Mouse (Mus musculus) liver, embryonic 12.5 days (tissue): ENCODE data around the gene Pou6f1. TPM values are rescaled to one million over a fixed set of nuclear protein-coding genes. Genes with fewer than 3 reads are reported as not detected.

Experiments used
- ATAC-seq: fragments of 200-750 bp; cut with Nextera tagmentation; 2 replicates; pipeline ENCODE4 v1.8.0; 2017; ENCODE audit warnings: moderate number of reproducible peaks, mild to moderate bottlenecking, moderate library complexity
- H3K27ac ChIP-seq: fragments of 300-500 bp; sonication (generic); 2 replicates; pipeline ENCODE4 v1.5.1; 2016; ENCODE audit warnings: mild to moderate bottlenecking
- H3K27me3 ChIP-seq: fragments of 300-500 bp; sonication (generic); replicated peaks from 2 replicates; pipeline ENCODE4 v1.6.1; 2016; ENCODE audit warnings: mild to moderate bottlenecking, moderate library complexity
- H3K36me3 ChIP-seq: fragments of 300-500 bp; sonication (generic); 2 replicates; pipeline ENCODE4 v1.6.1; 2016; ENCODE audit warnings: mild to moderate bottlenecking, moderate library complexity
- H3K4me1 ChIP-seq: fragments of 300-500 bp; sonication (generic); 2 replicates; pipeline ENCODE4 v1.6.1; 2016
- H3K4me2 ChIP-seq: fragments of 300-500 bp; sonication (generic); 2 replicates; pipeline ENCODE4 v1.6.1; 2016; ENCODE audit warnings: mild to moderate bottlenecking, moderate library complexity
- H3K4me3 ChIP-seq: fragments of 300-500 bp; sonication (generic); 2 replicates; pipeline ENCODE4 v1.5.1; 2016; ENCODE audit warnings: mild to moderate bottlenecking, moderate library complexity
- H3K9ac ChIP-seq: fragments of 300-500 bp; sonication (generic); 2 replicates; pipeline ENCODE4 v1.6.1; 2016; ENCODE audit warnings: mild to moderate bottlenecking, moderate library complexity
- H3K9me3 ChIP-seq: fragments of 300-500 bp; sonication (generic); replicated peaks from 2 replicates; pipeline ENCODE4 v1.6.1; 2016; ENCODE audit warnings: mild to moderate bottlenecking, moderate library complexity
- WGBS: fragments of 180-500 bp; shearing (Covaris S2); methylation state at CpG from one replicate; pipeline ENCODE4 v1.1.7; 2016; ENCODE audit not compliant: insufficient replicate concordance; 5-methylcytosine and 5-hydroxymethylcytosine counted together
- polyA plus RNA-seq: library from polyadenylated mRNA; unstranded; fragments of >200 nt; fragmentation: Nextera tagmentation; extraction: Ambion mirVana; gene quantifications from 2 replicates; pipeline ENCODE4 v1.2.1, GENCODE M21; 2016

Pou6f1 gene
- polyA plus RNA-seq, 1 experiment from 2014 or later, result 0.45 TPM

DNA sequence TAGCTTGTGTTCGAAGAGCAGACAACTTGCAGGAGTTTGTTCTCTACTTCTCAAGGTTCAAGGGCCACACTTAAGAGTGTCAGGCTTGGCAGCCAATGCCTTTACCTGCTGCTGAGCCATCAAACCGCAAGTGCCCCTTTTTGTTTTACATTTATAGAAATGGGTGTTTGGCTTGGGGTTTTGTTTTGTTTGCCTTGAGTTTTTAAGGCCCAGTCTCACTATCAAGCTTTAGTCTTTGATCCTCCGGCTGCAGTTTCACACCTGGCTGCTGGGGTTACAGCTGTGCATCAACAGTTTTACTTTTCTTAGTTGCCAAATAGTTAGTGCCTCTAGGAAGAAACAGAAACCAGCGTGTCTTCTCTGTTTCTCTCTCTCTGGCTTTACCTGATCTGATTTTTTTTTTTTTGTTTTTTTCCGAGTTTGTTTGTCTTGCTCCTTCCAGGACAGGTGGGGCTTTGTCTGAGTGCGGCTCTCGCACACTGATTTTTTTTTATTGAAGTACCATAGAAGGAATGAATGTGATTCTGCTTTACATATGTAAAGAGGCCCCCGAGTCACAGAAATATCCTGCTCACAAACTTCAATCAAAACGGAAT lies 1.4 kb downstream of the Pou6f1 start:
- WGBS, result 17% methylated on average over 9 of the region's 9 CpGs
- Histone ChIP-seq H3K27me3 (peaks cover 74% of the 10 kb centered on the region), H3K4me2 (peak overlapping the region; percentile 92), H3K9ac (no peak overlapping the region), H3K4me1 (peaks cover 21% of the 10 kb centered on the region), H3K4me3 (peak overlapping the region; percentile 66), H3K36me3 (no peaks in the 10 kb centered on the region), H3K9me3 (no peaks in the 10 kb centered on the region), H3K27ac (no peak overlapping the region)
- no peak for ATAC-seq

DNA sequence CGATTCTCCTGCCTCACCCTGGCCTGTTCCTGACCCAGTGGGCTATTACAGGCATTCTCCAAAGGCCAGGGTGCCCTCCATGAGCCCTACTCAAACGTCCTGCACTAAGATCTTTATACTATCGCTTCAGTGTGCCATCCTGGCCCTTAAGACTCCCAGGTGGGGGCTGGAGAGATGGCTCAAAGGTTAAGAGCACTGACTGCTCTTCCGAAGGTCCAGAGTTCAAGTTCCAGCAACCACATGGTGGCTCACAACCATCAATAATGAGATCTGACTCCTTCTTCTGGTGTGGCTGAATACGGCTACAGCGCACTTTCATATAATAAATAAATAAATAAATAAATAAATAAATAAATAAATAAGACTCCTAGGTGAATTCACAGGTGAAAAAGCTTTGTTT lies 7.0 kb downstream of the Pou6f1 start:
- H3K27ac ChIP-seq, result no peak overlapping the region
- H3K27me3 ChIP-seq, result peaks cover 42% of the 10 kb centered on the region
- H3K4me2 ChIP-seq, result no peak overlapping the region
- no peak overlapping the region for H3K4me3 ChIP-seq
- no peak overlapping the region for H3K9ac ChIP-seq
- H3K36me3 ChIP-seq, result no peaks in the 10 kb centered on the region
- ATAC-seq, result no peak
- no peaks in the 10 kb centered on the region for H3K4me1 ChIP-seq
- no peaks in the 10 kb centered on the region for H3K9me3 ChIP-seq
- 69% methylated on average over 6 of the region's 6 CpGs for WGBS

DNA sequence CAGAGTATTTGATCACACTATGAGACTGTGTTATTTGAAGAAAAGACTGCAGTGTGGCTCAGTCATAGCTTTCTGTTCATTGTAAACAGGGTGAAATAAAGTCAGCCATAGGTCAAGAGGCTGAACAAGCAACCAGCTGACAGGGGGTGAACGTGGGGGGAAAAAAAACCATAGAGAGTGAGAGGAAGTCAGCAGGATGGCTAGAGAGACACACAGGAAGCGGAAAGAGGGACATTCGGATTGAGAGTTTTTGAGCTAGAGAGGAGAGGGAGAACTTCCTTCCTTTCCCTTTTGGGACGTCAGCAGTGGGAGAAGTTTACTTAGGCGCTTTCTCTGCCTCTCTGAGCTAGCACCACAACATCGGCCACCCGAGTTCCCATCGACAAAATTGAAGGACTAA lies 9.3 kb downstream of the Pou6f1 start:
- 36% methylated on average over 8 of the region's 8 CpGs for WGBS
- H3K27ac ChIP-seq, result no peak overlapping the region
- H3K36me3 ChIP-seq, result no peaks in the 10 kb centered on the region
- no peaks in the 10 kb centered on the region for H3K4me1 ChIP-seq
- no peak overlapping the region for H3K9ac ChIP-seq
- H3K9me3 ChIP-seq, result no peaks in the 10 kb centered on the region
- ATAC-seq, result no peak
- H3K4me3 ChIP-seq, result no peak overlapping the region
- H3K4me2 ChIP-seq, result no peak overlapping the region
- H3K27me3 ChIP-seq, result peaks cover 38% of the 10 kb centered on the region

DNA sequence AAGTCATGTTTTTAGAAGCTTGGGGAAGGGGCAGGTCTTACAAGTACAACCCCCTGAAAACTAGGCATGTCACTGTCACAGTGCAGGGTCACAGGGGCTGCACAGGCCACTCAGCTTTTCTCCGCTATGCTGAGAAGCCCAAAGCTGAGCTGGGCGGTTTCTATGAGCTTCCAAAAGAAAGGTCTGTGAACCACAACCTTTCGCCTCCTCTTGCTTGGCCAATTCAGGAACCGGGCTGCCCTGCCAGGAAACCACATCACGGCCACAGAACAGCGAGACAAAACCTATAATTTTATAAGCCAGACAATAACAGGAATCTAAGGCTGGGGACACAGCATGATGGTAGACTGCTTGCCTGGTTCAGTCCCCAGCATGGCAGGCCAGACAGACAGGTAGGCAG lies 11.5 kb downstream of the Pou6f1 start:
- Histone ChIP-seq H3K9ac (no peak overlapping the region), H3K4me2 (no peak overlapping the region), H3K36me3 (no peaks in the 10 kb centered on the region), H3K27me3 (peaks cover 39% of the 10 kb centered on the region), H3K27ac (no peak overlapping the region), H3K4me3 (no peak overlapping the region), H3K4me1 (no peaks in the 10 kb centered on the region), H3K9me3 (no peaks in the 10 kb centered on the region)
- 41% methylated on average over 6 of the region's 6 CpGs for WGBS
- no peak for ATAC-seq

DNA sequence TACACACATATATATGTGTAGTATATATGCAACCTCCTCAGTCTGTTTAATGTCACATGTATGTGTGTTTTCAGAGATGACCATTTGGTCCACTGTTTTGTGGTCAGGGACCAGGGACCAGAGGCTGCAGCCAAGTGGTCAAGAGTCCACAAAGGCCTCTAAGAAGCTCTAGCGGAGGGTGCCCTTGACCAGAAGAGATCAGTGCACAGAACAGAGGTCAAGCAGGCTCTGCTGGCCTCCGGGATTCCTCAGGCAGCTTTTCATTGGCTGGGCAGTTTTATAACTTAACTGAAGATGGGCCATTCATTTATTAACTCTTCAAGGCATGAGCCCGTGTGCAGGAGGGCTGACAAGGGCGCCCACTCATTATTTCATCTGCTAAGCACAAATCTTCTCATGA lies 12.6 kb downstream of the Pou6f1 start:
- no peak overlapping the region for H3K4me2 ChIP-seq
- no peak for ATAC-seq
- H3K4me3 ChIP-seq, result no peak overlapping the region
- no peaks in the 10 kb centered on the region for H3K36me3 ChIP-seq
- WGBS, result 63% methylated on average over 4 of the region's 4 CpGs
- H3K27ac ChIP-seq, result no peak overlapping the region
- H3K9me3 ChIP-seq, result no peaks in the 10 kb centered on the region
- no peaks in the 10 kb centered on the region for H3K4me1 ChIP-seq
- H3K27me3 ChIP-seq, result peaks cover 42% of the 10 kb centered on the region
- no peak overlapping the region for H3K9ac ChIP-seq

DNA sequence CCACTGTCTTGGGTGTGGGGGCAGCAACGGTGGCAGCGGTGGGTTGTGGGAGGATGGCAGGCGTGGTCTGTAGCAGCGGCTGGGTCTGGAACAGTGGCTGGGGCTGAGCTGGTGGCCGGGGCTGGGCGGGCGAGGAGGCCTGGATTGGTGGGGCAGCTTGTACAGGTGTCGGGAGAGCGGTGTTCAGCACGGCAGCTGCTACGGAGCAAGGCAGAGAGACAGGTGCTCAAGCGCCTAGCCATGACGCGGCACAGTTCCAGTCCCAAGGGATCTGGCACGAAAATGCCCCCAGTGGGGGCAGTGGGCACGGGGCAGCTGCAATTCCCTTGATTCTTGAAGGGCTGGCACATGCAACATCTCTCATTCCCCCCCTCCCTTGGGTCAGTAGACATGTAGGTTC lies 13.9 kb downstream of the Pou6f1 start:
- 84% methylated on average over 16 of the region's 16 CpGs for WGBS
- Histone ChIP-seq H3K36me3 (no peaks in the 10 kb centered on the region), H3K4me3 (no peak overlapping the region), H3K9ac (no peak overlapping the region), H3K4me2 (no peak overlapping the region), H3K4me1 (no peaks in the 10 kb centered on the region), H3K9me3 (no peaks in the 10 kb centered on the region), H3K27me3 (peaks cover 44% of the 10 kb centered on the region), H3K27ac (no peak overlapping the region)
- ATAC-seq, result no peak

DNA sequence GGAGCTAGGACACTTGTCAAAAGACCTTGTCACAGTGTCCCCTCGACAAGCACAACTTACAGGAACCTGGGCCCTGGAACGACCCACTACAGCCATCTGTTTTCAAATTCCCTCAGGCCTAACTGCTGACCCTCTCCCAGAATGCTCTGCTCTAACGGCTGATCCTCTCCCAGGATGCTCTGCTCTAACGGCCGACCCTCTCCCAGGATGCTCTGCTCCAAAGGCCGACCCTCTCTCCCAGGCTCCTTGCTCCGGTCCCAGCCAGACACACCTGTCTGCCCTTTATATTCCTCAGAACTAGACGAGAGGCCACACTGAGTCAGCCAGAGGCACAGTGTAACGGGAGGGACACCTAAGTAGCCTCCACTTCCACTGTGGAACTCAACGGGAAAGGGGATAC lies 19.7 kb downstream of the Pou6f1 start:
- no peak overlapping the region for H3K4me3 ChIP-seq
- no peak overlapping the region for H3K4me2 ChIP-seq
- WGBS, result 74% methylated on average over 10 of the region's 10 CpGs
- no peak overlapping the region for H3K9ac ChIP-seq
- ATAC-seq, result no peak
- no peaks in the 10 kb centered on the region for H3K4me1 ChIP-seq
- no peaks in the 10 kb centered on the region for H3K9me3 ChIP-seq
- H3K27ac ChIP-seq, result no peak overlapping the region
- peaks cover 47% of the 10 kb centered on the region for H3K27me3 ChIP-seq
- no peaks in the 10 kb centered on the region for H3K36me3 ChIP-seq

DNA sequence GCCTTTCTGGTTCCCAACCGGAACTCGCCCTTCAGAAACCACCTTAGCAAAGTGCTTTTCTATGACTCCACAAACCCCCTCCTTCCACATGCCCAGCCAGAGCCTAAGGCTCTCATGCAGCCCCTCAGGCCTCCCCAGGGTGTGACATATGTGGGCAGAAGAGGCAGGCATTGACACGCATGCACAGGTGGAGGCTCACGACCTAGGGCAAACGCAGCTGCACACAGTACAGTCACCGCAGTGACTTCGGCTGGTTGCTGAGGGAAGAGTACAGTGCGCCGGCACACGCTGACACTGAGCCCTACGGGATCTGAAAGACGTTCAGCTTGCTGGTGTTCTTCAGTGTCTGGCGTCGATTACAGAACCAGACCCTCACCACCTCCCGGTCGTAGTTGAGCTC lies 21.8 kb downstream of the Pou6f1 start:
- no peaks in the 10 kb centered on the region for H3K36me3 ChIP-seq
- no peak overlapping the region for H3K4me3 ChIP-seq
- no peak for ATAC-seq
- no peak overlapping the region for H3K4me2 ChIP-seq
- no peaks in the 10 kb centered on the region for H3K4me1 ChIP-seq
- WGBS, result 69% methylated on average over 16 of the region's 16 CpGs
- H3K9me3 ChIP-seq, result no peaks in the 10 kb centered on the region
- no peak overlapping the region for H3K9ac ChIP-seq
- no peak overlapping the region for H3K27ac ChIP-seq
- peaks cover 37% of the 10 kb centered on the region for H3K27me3 ChIP-seq

DNA sequence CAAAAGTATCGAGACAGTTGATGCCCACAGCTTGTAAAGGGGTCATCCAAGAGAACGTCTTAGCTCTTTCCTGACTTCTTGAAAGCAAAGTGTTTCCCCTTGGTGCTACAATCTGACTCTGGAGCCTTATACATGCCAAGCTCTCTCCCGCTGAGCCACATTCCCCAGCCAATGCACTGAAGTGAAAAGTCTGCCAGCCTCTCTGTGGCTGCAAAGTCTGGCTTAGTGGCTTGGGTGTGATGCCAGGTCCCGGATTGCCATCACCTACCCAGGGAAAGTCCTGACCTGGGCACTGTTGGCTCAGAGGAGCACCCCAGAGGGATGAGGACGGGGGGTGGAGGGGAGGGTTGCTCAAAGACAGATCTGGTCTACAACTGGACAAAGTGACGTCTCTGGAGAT lies 23.0 kb downstream of the Pou6f1 start:
- Histone ChIP-seq H3K27ac (no peak overlapping the region), H3K4me1 (no peaks in the 10 kb centered on the region), H3K36me3 (no peaks in the 10 kb centered on the region), H3K4me2 (no peak overlapping the region), H3K9ac (no peak overlapping the region), H3K4me3 (no peak overlapping the region), H3K9me3 (no peaks in the 10 kb centered on the region), H3K27me3 (peaks cover 27% of the 10 kb centered on the region)
- 55% methylated on average over 6 of the region's 6 CpGs for WGBS
- ATAC-seq, result no peak

DNA sequence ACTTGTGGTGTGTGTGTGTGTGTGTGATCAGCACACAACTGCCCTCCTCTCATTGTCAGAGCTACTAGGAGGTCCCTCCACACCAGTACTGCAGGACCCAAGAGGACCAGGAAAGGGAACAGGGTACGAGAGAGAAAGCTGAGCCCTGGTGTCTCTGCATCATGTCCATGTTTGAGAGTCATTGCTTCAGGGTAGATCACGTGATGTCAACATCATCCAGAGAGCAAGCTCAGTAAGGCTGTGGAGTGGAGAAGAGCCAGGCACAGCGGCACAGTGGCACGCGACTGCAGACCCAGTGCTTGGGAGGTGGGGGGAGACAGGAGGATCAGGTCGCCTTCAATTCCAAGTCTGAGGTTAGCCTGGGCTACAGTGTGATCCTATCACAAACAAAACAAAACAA lies 23.4 kb downstream of the Pou6f1 start:
- no peak for ATAC-seq
- no peak overlapping the region for H3K4me2 ChIP-seq
- WGBS, result 59% methylated on average over 6 of the region's 6 CpGs
- H3K36me3 ChIP-seq, result no peaks in the 10 kb centered on the region
- no peaks in the 10 kb centered on the region for H3K9me3 ChIP-seq
- no peak overlapping the region for H3K4me3 ChIP-seq
- H3K27me3 ChIP-seq, result peaks cover 23% of the 10 kb centered on the region
- no peak overlapping the region for H3K9ac ChIP-seq
- no peak overlapping the region for H3K27ac ChIP-seq
- H3K4me1 ChIP-seq, result no peaks in the 10 kb centered on the region

DNA sequence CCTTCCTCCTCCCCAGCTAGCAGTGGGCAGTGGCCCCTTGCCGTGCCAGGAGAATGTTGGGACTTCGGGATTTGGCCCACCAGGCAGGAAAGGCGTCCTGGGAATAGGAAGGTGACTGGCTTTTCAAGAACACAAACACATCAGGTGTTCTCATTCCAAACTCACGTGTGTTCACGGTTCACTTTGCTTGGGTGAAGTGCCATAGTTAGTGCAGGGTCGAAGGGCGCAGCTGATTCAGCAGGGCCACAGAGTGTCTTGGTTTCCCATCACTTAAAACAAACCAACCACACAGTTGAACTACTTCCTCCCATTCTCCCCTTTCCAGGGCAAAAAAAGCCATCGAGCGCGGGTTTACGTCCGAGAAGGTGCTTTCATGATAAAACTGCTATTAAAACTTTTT lies 24.4 kb downstream of the Pou6f1 start:
- H3K4me3 ChIP-seq, result no peak overlapping the region
- 63% methylated on average over 12 of the region's 12 CpGs for WGBS
- no peaks in the 10 kb centered on the region for H3K9me3 ChIP-seq
- no peaks in the 10 kb centered on the region for H3K4me1 ChIP-seq
- no peak overlapping the region for H3K4me2 ChIP-seq
- H3K27ac ChIP-seq, result no peak overlapping the region
- no peaks in the 10 kb centered on the region for H3K36me3 ChIP-seq
- H3K9ac ChIP-seq, result no peak overlapping the region
- H3K27me3 ChIP-seq, result peaks cover 23% of the 10 kb centered on the region
- ATAC-seq, result no peak

DNA sequence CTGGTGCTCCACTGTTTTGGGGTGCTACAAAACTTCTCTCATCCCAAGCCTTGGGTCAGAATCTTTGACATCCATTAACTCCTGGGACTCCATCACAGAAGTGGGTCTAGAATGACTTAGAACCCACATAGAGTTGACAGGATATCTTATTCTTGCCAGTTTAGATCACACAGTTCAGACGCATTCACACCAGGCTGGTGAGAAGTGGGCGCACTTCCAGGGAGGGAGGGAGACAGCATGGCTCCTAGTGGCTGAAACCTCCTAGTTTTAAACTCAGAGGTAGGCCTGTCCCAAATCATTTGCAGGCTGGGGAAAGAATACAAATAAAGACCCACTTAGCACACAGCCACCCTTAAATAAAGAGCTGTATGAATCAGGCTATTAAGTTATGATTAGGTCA lies 25.4 kb downstream of the Pou6f1 start:
- Histone ChIP-seq H3K4me3 (no peak overlapping the region), H3K27ac (no peak overlapping the region), H3K4me1 (no peaks in the 10 kb centered on the region), H3K4me2 (no peak overlapping the region), H3K27me3 (peaks cover 23% of the 10 kb centered on the region), H3K36me3 (no peaks in the 10 kb centered on the region), H3K9me3 (no peaks in the 10 kb centered on the region), H3K9ac (no peak overlapping the region)
- WGBS, result 67% methylated on average over 2 of the region's 2 CpGs
- no peak for ATAC-seq

DNA sequence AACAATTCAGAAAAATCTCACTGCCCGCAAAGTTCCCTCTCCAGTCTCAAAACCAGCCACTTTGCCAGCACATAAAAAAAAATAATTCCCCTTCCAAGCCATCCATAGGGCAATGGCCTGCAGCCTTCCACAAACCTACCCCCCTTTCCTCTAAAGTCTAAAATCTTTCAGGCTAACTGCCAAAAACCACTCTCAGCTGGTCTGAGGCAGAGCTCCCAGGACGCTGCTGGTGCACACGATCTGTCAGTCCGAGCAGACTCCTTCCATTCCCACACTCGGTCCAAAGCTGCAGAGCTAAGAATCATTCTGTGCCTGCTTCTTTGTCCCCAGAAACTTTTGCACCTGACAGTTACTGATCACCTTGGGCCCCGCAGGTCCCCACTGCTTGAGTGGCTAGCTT lies 25.8 kb downstream of the Pou6f1 start:
- Histone ChIP-seq H3K27ac (no peak overlapping the region), H3K36me3 (no peaks in the 10 kb centered on the region), H3K27me3 (peaks cover 27% of the 10 kb centered on the region), H3K4me3 (no peak overlapping the region), H3K9ac (no peak overlapping the region), H3K4me2 (no peak overlapping the region), H3K4me1 (no peaks in the 10 kb centered on the region), H3K9me3 (no peaks in the 10 kb centered on the region)
- WGBS, result 64% methylated on average over 6 of the region's 6 CpGs
- no peak for ATAC-seq
